Mouse (Mus musculus): ENCODE data around the gene Snrpa.

Gene Snrpa

GRCm38 (mm10) chr7:27195681-27196611 is at the start of gene Snrpa, which contains the start of gene BC024978:
Snrpa (minus strand) TSS chr7:27196271.
BC024978 (plus strand) TSS chr7:27195781.
- peak; percentile 94 for DNase-seq

DNA sequence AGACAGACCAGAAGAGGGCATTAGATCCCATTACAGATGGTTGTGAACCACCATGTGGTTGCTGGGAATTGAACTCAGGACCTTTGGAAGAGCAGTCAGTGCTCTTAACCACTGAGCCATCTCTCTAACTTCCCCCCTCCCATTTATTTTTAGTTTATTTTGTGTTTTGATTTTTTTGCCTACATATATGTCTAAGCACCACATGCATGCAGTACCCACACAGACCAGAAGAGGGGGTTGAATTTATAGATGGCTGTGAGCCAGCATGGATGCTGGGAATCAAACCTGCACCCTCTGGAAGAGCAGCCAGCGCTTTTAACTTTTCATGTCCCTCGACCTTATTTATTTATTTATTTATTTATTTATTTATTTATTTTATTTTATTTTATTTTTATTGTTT is 48.0 kb upstream of the Snrpa start:
- DNase-seq = peak; percentile 41

DNA sequence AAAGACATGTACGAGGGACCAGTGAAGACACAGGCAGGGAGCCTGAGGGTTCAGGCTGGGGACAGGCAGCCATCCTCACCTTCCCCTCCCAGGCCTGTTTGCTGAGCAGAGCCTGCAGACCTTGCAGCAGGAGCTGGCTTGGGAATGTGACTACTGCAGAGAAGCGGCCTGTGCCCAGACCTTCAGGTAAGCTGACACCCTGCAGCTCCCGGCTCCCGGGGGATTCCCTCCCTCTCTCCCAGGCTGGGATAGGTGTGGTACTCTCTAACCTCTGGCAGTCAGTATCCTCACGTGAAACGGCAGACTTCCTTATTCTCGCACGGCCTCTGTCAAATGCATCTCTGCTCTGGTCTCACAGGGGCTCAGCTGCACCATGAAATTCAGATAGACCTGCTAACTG is 47.1 kb upstream of the Snrpa start:
- DNase-seq = no peak

- no peak for DNase-seq
Observed at GRCm38 (mm10) chr7:27238568-27238967, 42.5 kb upstream of the Snrpa start.

DNA sequence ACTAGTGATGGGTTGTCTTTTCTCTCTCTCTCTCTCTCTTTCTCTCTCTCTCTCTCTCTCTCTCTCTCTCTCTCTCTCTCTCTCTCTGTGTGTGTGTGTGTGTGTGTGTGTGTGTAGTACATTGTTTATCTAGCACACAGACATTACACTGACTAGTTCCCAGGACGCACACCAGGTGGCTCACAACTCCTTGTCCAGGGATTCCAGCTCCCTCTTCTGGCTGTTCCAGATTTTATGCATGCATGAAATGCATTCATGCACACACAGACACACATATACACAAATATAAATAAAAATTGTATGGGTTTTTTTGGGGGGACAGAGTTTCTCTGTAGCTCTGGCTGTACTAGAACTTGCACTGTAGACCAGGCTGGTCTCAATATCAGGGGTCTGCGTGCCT is 41.5 kb upstream of the Snrpa start:
- no peak for DNase-seq

DNA sequence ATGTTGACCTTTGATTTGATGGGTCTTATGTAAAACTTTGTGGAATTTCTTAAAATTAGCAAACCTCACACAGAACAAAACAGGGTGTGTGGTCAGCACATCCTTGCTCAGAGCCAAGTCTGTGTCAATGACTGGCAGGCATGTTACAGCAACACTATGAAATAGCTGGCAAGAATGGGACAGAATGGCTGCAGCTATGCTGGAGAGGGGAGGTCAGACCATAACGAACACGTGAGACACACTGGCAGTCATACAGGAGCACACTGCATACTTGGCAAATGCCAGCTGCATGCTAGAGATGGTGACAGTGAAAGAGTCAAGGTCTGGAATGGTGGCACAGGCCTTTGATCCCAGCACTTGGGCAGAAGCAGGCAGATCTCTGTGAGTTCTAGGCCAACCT is 39.7 kb upstream of the Snrpa start:
- no peak for DNase-seq

- no peak for DNase-seq
Observed at GRCm38 (mm10) chr7:27233300-27233699, 37.2 kb upstream of the Snrpa start.

GRCm38 (mm10) chr7:27232781-27233281 is 36.8 kb upstream of the Snrpa start, which contains the start of gene Coq8b:
Coq8b (plus strand) TSS chr7:27233023.
- DNase-seq = peak; percentile 95

DNA sequence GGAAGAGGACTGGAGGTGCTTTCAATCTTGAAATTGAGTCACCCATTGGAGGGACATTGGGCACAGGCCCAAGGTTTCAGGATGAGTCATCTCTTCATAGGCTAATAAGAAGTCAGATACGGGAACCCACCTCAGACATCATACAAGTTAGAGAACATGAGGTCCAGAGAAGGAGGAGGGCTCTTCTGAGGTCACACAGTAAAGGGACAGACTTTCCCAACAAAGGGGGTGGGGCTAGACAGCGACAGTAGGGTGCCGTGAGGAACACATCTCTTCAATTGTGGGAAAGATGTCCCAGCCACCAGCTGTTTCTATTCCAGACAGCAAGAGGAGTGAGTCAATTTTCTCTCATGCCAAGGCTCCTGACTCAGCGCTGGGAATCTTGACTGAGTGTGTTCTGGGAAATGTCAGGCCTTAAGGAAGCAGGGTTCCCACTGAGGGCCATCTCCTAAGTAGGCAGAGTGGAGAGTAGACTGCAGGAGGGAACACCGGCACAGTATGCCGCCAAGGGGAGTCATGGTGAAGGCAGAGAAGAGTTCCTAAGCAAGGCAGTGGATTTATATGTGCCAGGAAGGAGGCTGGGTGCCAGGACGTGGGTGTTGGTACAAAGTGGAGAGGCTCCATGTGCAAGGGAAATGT is 35.7 kb upstream of the Snrpa start:
- DNase-seq = no peak

DNA sequence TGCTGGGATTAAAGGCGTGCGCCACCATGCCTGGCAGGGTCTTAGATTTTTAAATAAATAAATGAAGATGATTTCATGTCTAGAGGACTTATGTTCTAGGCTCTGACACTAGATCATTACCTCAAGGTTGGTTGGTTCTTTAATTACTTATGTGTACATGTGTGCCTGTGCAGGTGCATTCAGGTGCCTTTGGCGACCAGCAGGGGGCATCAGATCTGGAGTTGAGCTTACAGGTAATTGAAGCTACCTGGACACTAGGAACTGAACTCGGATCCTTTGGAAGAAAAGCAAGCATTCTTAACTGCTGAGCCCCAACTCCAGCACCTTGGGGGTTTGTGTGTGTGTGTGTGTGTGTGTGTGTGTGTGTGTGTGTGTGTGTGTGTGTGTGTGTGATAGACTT is 34.7 kb upstream of the Snrpa start:
- DNase-seq = peak; percentile 56

GRCm38 (mm10) chr7:27228865-27229264 is 32.8 kb upstream of the Snrpa start:
- DNase-seq = no peak

- DNase-seq = peak; percentile 94
Observed at GRCm38 (mm10) chr7:27228281-27228821, 32.3 kb upstream of the Snrpa start, which contains the start of gene Itpkc. Itpkc (minus strand) TSS chr7:27228661.

- peak; percentile 22 for DNase-seq
Observed at GRCm38 (mm10) chr7:27227676-27228075, 31.6 kb upstream of the Snrpa start.

DNA sequence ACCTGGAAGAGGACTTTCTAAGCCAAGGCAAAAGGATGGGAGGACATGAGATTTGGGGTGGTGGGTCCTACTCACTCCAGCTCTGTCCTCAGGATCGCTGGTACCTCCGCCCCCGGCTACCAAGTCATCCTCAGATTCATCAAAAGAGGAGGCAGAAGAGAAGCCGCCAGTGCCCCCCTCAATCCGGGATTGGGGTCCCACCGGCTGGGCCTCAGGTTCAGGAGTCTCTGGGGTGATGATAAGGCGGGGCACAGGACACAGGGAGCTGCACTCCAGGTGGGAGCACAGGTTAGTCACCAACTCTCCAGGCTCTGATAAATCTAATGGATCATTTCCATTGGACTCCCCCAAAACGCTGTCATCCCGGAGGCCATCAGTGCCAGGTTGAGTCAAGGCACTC is 31.2 kb upstream of the Snrpa start:
- no peak for DNase-seq

GRCm38 (mm10) chr7:27224877-27225575 is 29.0 kb upstream of the Snrpa start:
- no peak for DNase-seq

GRCm38 (mm10) chr7:27222538-27222937 is 26.5 kb upstream of the Snrpa start:
- no peak for DNase-seq

DNA sequence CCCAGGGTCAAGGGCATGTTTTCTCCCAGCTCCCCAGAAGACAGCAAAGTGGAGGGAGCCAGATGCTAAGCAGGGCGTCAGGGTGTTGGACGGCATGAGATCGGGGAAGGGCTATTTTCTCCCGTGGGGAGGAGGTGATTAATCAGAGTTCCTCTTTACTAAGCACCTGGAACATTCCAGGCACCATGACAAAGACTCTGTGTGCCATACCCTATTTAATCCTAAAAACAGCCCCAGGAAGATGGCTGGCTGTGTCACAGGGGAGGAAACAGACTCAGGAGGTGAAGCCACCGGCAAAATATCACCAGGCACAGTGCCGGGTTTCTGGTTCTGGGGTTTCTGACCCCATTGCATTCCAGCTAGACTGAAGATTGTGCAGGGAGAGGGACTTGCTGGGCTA is 25.9 kb upstream of the Snrpa start:
- DNase-seq = no peak

- peak; percentile 29 for DNase-seq
Observed at GRCm38 (mm10) chr7:27219937-27220336, 23.9 kb upstream of the Snrpa start.

DNA sequence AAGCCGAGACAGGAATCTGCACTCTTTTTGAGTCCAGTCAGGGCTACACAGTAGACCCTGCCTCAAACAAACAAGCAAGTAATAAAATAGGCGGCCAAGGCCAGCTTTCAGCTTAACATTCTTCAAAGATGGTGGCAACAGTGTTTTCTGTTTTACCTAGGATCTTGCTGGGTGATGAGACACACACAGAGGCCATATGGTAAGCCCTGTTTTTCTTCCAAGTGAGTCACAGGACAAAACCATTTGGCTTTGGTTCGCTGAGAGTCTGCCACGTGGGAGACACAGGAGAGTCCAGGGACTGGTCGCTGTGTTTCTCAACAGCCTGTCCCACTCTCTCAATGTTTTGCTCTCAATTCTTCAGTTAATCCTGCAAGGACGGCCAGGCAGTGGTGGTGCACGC is 22.5 kb upstream of the Snrpa start:
- no peak for DNase-seq

- DNase-seq = no peak
Observed at GRCm38 (mm10) chr7:27212626-27213025, 16.6 kb upstream of the Snrpa start.

DNA sequence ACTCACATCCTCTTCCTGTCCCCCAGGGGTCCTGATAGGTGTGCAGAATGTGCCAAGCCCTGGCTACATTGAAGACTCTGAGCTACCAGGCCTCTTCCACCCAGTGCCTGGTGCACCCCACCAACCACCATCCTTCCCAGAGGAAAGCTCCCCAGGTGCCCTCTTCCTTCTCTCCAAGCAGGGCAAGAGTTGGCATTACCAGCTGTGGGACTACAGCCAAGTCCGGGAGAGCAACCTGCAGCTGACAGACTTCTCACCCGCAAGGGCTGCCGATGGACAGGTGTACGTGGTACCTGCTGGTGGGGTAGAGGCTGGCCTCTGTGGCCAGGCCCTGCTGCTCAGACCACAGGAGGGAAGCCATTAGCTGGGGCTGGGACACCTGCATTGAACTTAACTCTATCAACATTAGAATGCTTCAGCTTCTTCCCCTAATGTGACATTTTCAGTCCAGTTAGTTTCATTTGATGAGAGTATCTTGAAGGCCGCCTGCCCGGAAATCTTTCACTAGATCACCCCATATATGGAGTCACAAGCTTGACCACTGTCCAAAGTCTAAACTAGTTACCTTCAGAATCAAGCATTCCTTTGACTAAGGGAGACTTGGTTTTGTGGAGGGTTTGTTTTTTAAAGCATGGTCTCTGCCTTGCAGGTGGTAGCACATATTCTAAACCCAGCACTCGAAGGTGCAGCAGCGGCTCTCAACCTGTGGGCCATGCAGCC is 7.8 kb upstream of the Snrpa start:
- no peak for DNase-seq

DNA sequence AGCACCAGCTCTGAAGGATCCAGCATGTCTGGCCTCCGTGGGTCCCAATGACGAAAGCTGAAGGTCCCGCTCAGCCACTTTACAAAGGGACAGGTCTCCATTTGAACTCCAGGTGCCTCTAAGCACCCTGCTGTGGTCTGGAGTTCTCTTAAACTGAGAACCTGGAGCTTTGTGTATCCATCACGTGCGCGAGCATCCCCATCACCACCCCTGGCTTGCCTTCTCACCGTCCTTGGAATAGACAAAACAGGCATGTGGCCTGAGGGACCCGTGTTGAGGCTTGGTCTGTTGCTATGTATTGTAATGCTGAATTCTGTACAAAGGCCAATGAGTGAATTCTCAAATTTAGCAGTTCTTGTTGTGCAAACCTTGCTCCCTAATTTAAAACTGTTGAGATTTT is 2.7 kb upstream of the Snrpa start:
- no peak for DNase-seq
